Mouse (Mus musculus) ovary, postnatal 10 days (tissue): ENCODE measurements around the gene Vmn1r215.
"Not testable (repeated sequence)": the region's sequence is repeated elsewhere in the genome, so short reads cannot be mapped to it uniquely, and the experiment has no call there.

Experiments used
- DNase-seq: peaks from one replicate; pipeline ENCODE4 v3.0.0; 2022; ENCODE audit warnings: low spot score

Gene Vmn1r215

DNA sequence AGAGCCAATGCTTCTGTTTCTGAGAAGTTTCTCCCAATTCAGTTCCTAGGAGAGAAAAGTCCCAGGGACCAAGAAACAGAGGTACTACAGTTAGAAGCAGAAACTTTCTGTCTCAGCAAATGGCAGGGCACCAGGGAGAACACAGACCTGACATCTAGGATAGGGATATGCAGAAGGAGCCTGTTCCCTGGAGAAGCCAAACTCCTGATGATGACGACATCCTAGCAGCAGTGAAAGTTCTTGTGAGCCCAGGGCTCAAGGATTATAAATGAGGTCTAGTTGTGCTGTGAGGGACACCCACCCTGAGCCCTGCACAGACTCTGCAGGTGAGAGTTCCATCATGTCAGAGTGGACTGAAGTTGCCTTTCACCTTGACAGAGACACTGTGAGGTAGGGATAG lies at the start of gene Vmn1r215:
TSS of gene Vmn1r215 (plus strand) at position 301 of the 400 bp plus-strand sequence.
- DNase-seq = no peak

DNA sequence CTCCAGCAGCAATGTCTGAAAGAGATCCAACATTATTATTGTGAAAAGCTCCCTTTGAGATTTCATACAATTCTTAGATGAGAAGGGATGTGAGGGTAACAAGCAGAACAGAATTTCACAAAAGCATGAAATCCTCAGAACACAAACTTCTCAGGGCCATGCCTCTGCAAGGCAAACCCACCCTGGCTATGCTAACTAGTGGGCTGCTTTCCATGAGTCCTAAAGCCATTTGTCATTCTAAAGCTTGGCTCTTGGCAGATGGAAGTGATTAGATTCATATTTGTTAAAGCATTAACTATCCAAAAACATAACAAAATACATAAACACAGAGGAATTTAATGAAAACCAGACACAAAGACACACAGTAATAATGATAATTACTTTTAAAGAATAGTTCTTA lies 49.7 kb upstream of the Vmn1r215 start:
- DNase-seq = no peak

GRCm38 (mm10) chr13:23024812-23025211 lies 43.0 kb upstream of the Vmn1r215 start:
- DNase-seq = no peak

DNA sequence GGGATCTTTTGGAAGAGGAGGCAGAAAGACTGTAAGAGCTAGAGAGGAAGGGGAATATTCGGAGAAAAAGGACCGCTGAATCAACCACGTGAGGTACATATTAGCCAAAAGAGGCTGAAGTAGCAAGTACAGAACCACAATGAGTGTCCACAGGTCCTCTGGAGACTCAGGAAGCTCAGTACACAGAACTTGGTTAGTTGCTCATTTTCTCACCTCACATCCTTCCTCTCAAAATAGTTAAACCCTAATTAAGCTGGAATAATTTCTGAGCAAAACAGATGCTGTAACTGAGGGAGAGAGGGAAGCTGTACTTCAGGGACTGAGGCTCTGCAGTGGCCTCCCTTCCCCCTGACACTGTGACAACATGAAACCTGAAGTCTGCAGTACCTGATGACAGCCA lies 37.7 kb upstream of the Vmn1r215 start, which contains the start of gene Vmn1r214:
TSS of gene Vmn1r214 (plus strand) at position 301 of the 400 bp plus-strand sequence.
- DNase-seq = no peak

DNA sequence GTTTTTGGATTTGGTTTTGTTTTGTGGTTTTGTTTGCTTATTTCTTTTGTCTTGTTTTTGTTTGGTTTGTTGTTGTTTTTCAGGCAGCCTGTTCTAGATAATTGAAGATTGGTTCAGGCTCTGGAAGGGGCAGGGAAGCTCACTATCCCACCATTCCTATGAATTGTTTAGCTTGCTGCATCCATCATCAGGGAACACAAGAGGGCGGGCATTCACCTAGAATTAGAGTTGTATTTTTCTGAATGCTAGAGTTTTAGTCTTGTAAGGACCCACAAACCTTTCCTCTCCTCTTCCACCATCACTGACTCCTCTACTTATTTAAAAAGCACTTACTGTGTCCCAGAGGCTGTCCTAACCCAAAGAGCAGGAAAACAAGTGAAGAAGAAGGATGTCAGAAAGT lies 10.0 kb upstream of the Vmn1r215 start:
- no peak for DNase-seq

GRCm38 (mm10) chr13:23069312-23069711 lies 1.5 kb downstream of the Vmn1r215 start:
- DNase-seq = no peak

DNA sequence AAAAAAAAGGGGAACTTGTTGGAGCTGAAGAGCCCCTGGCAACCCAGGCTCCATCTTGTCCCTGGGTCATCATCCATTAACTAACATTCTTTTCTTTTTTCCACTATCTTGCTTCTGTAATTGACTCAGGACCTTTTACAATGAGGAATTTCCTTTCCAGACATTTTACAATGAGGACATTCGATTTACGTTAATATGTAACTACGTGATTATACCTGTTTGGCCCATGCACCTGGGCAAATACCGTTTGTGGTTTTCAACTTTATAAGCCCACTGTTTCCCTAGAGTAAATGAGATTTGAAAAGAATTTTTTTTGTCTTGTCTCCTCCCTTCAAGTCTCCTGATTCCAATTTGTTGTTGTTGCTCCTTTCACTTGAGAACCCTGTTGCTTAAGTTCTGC lies 26.6 kb downstream of the Vmn1r215 start:
- DNase-seq = no peak

- not testable (repeated sequence) for DNase-seq
Observed at GRCm38 (mm10) chr13:23118126-23118525, 50.3 kb downstream of the Vmn1r215 start, which contains the start of gene Vmn1r217. TSS of gene Vmn1r217 (minus strand) at chr13:23118226.

DNA sequence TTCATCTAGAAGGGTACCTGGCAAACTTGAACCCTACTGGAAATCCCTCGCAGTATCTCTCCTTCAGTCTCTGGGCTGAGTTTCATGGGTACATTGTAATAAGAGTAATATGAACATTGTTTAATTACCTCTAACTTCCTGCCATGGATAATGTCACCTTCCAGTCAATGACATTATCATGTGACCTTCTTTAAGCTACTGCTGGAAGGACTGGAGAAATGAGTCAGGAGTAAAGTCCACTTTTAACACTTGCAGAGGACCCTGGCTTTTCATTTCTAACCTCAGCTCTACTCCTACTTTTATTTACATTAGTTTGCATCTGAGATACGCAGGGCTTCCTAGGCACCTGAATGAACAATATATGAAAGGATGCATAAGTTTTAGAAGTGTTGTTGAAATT lies 52.8 kb downstream of the Vmn1r215 start:
- DNase-seq = no peak
